Mouse (Mus musculus): ENCODE results near the gene Cacul1.
"Not testable (repeated sequence)": the region's sequence is repeated elsewhere in the genome, so short reads cannot be mapped to it uniquely, and the experiment has no call there.

Gene Cacul1

DNA sequence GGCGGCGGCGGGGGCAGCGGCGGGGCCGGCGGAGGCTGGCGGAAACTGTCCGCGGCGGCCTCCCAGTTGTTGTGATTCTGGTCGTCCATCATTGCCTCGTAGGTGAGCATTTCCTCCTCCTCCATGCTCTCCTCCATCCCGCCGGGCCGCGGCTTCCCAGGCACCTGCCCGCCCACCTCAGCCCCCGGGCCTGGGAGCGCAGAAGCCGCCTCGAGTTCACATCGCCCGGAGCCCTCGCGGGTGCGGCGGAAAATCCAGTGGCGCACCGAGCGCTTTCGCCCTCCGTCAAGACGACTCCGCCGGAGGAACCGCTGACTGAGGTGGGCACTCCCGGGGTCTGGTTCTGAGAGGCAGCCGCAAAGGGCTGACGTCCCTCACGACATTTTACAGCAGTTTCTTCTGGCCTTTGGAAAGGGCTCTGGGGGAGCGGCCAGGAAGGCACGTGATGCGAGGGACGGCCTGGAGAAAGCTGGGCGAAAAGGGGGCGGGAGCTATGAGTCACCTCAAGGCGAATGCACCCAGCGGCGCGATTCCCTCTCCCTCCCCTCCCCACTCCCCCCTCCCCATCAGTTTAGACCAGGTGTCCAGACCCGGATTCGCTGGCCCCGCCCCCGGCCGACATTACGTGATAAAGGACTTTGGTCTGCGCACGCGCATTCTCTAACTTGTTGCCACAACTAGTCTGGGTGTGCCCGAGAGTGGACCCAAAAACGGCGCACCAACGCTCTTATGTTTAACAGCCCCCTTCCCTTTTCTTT is at the start of gene Cacul1:
Gene Cacul1, minus strand, starts transcription at position 444 of the 758 bp plus-strand sequence.
- DNase-seq (ENCODE audit: low read depth, low spot score): peak; percentile 93

GRCm38 (mm10) chr19:60619420-60619819 is 38.6 kb upstream of the Cacul1 start:
- DNase-seq (ENCODE audit: low read depth, low spot score): no peak

- DNase-seq (ENCODE audit: low read depth, low spot score): no peak
Observed at GRCm38 (mm10) chr19:60617007-60617406, 36.2 kb upstream of the Cacul1 start.

DNA sequence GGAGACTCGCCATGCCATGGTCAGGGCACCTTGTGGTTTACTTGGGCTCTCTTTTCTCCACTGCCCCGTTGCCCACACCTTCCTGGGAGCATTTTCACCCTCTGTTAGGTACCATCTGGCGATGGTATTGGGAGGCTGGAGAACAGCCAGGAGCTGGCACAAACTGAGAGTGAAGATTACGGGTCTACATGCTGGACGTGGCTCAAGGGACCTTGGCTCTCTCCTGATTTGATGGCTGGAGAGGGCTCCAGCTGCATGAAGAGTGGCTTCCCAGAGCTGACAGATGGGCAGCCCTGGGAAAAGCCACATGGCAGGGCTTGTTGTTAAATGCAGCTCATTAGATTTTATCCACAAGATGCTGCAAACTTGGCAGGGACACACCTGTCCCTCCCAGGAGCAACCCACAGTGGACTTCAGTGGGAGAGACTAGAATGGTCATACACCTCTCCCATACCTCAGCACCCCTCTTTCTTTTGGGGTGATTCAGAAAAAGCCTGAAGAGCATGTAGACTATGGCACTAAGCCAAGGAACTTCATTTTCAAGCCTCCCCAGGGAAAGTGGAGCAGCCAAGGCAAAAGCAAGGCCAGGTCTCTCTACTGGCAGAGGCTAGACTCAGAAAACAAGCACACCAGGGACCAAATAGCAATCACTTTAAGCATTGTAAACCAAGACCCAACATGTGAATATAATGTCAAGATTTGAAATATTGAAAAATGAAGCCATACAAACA is 34.8 kb upstream of the Cacul1 start:
- DNase-seq (ENCODE audit: low read depth, low spot score): no peak

DNA sequence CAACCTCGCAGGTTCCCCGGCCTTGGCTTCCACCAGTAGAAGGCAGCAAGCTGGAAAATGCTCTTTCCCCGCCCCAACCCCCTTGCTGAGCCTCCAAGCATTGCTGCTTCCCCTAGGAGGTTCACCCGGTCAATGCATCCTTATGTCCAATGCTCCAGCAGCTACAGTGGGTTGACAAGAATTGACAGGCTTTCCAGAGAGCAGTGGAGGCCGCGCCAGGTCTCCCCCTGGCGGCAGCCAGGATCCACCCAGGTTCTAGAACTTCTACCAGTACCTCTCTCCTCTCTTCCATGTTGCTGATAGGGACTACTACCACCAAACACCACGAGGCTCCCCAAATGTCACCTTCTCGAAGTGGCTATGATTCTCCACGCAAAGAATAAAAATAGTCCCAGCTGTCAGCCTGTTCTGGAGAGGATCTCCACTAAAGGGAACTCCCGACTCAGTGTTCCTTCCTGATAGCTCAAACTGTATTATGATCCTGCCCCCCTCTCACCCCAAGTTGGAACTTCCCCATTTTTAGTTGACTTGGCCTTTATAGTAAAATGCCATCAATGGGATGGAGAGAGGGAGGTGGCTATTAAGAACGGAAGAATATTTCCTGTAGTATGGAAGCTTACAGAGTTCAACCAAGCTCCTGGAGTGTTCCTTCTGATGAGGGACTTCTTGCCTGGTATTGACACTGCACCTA is 30.8 kb upstream of the Cacul1 start:
- no peak for DNase-seq (ENCODE audit: low read depth, low spot score)

DNA sequence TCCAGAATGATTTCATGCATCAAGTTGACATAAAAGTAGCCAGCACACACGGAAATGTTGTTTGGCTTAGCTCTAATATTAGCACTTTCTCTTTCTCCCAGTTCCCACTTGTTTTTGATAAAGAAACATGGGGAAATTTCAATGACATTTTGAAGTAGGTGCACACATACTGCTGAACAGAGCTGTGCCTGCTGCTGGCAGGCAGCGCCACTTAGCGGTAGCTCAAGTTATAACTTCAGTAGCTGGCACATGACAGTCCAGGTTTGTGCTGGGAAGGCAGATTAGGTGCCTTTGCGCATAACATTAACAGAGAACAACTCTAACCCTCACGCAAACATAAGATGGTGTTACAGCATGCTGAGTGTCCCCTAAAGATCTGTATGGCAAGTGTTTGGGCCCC is 27.9 kb upstream of the Cacul1 start:
- DNase-seq (ENCODE audit: low read depth, low spot score): peak; percentile 3

GRCm38 (mm10) chr19:60603586-60603985 is 22.8 kb upstream of the Cacul1 start:
- no peak for DNase-seq (ENCODE audit: low read depth, low spot score)

- DNase-seq (ENCODE audit: low read depth, low spot score): not testable (repeated sequence)
Observed at GRCm38 (mm10) chr19:60602066-60602465, 21.2 kb upstream of the Cacul1 start.

GRCm38 (mm10) chr19:60598025-60598697 is 17.3 kb upstream of the Cacul1 start:
- no peak for DNase-seq (ENCODE audit: low read depth, low spot score)

DNA sequence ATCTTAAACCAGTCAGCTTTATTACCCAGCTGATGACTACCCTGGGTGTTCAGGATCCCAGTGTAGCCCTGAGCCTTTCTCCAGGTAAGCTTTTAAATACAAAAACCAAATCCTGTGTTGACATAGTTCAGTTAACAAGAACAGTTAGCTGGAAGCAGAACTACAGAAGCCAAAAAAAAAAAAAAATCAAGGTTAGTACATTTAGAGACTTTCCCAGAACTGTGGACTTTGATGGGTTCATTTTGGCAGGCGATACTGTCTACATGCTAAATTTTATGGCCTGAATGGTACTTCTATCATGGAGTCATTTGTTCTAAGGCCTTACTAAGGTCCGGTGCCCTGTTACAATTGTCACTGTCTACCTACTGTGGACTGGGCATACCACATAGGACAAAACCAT is 8.8 kb upstream of the Cacul1 start:
- no peak for DNase-seq (ENCODE audit: low read depth, low spot score)

DNA sequence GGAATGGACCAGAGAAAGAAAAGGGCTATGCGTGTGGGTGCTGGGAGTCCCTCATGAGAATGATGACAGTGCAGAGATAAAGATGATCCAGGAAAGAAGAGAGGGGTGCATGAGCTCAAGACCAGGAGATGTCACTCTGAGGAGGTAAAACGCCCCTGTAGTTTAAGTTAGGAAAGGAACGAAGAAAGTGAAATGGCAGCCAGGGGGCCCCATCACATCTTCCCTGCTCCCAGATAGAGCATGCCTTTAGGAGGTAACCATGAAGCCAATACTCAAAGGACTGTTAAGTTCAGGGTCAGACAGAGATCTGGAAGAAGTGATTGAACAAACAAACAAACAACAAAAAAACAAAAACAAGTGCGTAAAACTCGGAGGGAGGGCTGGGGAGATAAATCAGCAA is 5.8 kb upstream of the Cacul1 start:
- DNase-seq (ENCODE audit: low read depth, low spot score): no peak

GRCm38 (mm10) chr19:60583201-60583600 is 2.4 kb upstream of the Cacul1 start:
- no peak for DNase-seq (ENCODE audit: low read depth, low spot score)

DNA sequence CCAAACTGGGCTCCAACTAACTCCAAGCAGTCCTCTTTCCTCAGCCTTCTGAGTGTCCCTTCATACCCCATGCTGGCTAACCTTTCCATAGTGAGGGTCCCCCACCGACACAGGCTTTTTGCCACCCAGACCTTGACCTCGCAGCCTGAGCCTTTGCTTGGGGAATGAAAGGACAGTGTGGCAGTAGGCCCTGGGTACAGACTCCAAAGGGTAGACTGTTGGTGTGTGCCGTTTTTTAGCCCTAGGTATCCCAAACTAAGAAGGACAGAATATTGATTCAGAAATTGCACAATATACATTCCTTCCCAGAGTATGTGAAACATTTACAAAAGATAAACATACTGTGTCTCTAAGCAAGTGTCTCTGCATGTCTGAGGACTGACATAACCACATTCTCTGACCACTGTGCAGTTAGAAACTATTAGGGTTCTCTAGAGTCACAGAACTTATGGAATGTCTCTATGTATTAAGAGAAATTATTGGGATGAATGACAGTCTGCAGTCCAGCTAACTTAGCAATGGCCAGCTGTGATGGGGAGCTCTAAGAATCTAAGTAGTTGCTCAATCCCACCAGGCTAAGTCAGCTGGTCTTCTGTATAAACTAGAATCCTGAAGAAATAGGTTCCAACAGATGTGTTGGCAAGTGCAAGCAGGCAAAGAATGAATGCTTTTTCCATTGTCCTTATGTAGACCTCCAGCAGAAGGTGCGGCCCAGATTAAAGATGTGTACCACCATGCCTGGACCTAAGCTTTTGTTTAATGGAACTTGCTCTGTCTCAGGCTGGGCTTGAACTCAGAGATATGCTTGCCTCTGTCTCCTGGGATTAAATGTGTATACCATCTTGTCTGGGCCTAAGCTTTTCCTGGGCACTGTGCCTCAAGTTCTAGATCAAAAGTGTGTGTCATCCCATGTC is 809 bp upstream of the Cacul1 start:
- no peak for DNase-seq (ENCODE audit: low read depth, low spot score)

DNA sequence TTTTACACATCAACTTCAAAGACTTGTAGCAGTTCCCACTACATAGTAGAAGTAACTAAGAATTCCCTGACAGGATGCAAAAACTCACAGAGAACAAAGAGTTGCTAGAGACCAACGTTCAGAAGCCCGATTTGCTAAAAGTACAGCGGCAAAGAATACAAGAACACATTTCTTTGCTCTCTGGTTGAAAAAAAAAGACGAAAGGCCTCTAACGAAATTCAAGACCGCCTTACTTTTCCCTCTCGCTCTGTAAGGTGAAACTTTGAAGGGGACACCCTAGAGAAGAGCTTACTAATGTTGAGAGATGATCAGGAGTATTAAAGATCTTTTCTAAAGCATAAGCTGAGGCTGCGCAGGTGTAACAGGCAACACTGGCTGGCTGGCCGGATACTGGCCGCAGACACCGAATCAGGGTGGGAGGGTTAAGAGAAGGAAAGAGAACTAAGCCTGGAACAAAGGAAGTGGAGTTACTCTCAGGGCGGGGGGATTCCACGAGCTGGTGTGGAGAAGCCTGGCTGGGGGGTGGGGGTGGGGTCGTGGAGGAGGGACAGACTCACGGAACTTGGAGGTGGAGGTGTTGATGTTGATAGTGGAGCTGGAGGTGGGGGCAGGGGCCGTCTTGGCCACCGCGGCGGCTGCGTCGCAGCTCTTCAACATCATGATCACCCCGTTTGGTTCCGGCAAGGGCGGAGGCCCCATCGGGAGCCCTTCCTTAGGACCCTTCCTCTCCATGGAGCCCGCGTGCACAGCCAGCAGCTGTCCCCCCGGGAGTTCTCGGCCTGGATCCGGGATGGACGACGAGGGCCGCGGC is 849 bp downstream of the Cacul1 start:
- DNase-seq (ENCODE audit: low read depth, low spot score): peak; percentile 24

DNA sequence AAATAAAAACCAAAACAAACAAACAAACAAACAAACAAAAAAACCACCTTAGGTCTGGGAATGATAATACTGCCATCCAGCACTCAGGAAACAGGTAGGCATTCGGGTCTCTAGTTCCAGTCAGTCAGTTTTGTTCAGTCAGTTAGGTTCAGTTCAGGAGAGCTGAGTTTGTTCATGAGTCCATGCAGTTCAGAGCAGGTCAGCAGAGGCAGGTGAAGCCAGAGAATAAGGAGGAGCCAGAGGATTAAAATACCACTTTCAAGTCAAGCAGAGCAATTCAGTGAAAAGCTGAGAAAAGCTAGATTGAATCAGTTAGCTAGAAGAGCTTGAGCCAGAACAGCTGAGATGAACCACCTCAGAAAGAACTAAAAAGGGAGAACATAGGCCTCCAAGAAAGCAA is 4.1 kb downstream of the Cacul1 start:
- no peak for DNase-seq (ENCODE audit: low read depth, low spot score)

DNA sequence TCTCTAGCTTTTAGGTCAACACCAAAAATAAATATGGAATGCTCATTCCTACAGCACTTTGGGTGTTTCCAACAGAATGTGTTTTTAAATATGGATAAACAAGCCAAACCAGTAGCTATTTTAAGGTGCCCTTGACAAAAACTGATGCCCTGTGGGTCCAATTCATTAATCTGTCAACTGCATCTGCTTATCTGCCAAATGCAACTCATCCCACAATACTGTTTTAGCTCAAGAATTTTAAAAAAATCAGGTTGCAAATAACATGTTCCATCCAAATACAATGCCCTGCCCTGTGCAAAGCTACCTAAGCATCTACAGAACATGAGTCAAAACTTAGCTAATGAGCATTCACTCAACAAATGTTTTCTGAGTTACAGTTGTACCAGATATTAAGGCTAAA is 20.3 kb downstream of the Cacul1 start:
- no peak for DNase-seq (ENCODE audit: low read depth, low spot score)

GRCm38 (mm10) chr19:60554866-60555438 is 25.9 kb downstream of the Cacul1 start:
- no peak for DNase-seq (ENCODE audit: low read depth, low spot score)

DNA sequence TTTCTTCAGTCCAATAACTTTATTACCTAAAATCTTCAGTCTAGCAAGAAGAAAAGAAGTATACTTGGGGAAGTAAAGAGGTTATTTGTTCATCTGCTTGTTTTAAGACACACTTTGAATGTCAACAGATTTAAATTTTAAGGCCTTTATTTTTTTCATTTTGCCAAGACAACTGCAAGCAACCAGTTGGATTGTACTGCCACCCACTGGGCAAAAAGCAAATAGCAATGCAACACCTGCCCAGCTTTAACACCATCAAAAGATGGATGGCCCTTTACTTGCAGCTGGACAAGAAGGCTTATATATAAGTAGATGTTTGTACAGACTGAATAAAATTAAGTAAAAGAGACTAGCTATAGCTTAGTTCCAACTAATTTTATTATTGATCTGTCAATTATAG is 27.3 kb downstream of the Cacul1 start:
- peak; percentile 27 for DNase-seq (ENCODE audit: low read depth, low spot score)

- DNase-seq (ENCODE audit: low read depth, low spot score): no peak
Observed at GRCm38 (mm10) chr19:60543302-60543701, 37.5 kb downstream of the Cacul1 start.

- DNase-seq (ENCODE audit: low read depth, low spot score): no peak
Observed at GRCm38 (mm10) chr19:60531897-60532296, 48.9 kb downstream of the Cacul1 start.

Data from c-Kit-negative CD71-positive TER-119-positive erythroid progenitor cells, embryonic 14.5 days (primary cell).